Mouse (Mus musculus) heart, adult 2 months (tissue): ENCODE measurements around the gene Camta1. TPM values are rescaled to one million over a fixed set of nuclear protein-coding genes. Genes with fewer than 3 reads are reported as not detected.

Source experiments
- DNase-seq, 2 experiments: peaks; one replicate each; pipeline ENCODE4 v3.0.0; 2021
- H3K27ac ChIP-seq: fragments of 200-600 bp; 2 replicates; pipeline ENCODE4 v1.8.1; 2022
- H3K27me3 ChIP-seq: fragments of 200-500 bp; 2 replicates; pipeline ENCODE4 v1.6.1; 2012; ENCODE audit warnings: mild to moderate bottlenecking, low read length, inconsistent platforms, mixed read lengths; ENCODE audit not compliant: control insufficient read depth, insufficient read depth
- H3K36me3 ChIP-seq: fragments of 200-500 bp; 2 replicates; pipeline ENCODE4 v1.6.1; 2012; ENCODE audit warnings: low read length, inconsistent platforms; ENCODE audit not compliant: control insufficient read depth, insufficient read depth
- H3K4me1 ChIP-seq: fragments of 200-500 bp; 2 replicates; pipeline ENCODE4 v1.6.1; 2011; ENCODE audit warnings: low read length; ENCODE audit not compliant: control insufficient read depth, insufficient read depth
- H3K4me3 ChIP-seq: fragments of 200-600 bp; 2 replicates; pipeline ENCODE4 v1.8.1; 2022
- H3K79me2 ChIP-seq: fragments of 200-500 bp; replicated peaks from 2 replicates; pipeline ENCODE4 v1.6.1; 2012; ENCODE audit warnings: mild to moderate bottlenecking, inconsistent platforms, low read length, moderate library complexity, mixed read lengths; ENCODE audit not compliant: control insufficient read depth, insufficient read depth
- H3K9ac ChIP-seq: fragments of 200-500 bp; 2 replicates; pipeline ENCODE4 v1.6.1; 2012; ENCODE audit warnings: low read depth, mild to moderate bottlenecking, control low read depth, inconsistent platforms, low read length, mixed read lengths
- CTCF ChIP-seq: fragments of 200-600 bp; IDR thresholded peaks from 2 replicates; pipeline ENCODE4 v1.8.1; 2022; ENCODE audit warnings: antibody characterized with exemption, mild to moderate bottlenecking, moderate library complexity
- EP300 ChIP-seq: fragments of 200-500 bp; IDR thresholded peaks from 2 replicates; pipeline ENCODE4 v1.6.1; 2011; ENCODE audit warnings: low read depth, low read length, control low read depth; ENCODE audit not compliant: insufficient read depth
- POLR2A ChIP-seq: fragments of 200-500 bp; IDR thresholded peaks from 2 replicates; pipeline ENCODE4 v1.6.1; 2011; ENCODE audit warnings: mild to moderate bottlenecking, low read depth, low read length, control low read depth; ENCODE audit not compliant: insufficient read depth
- WGBS: fragments of 180-500 bp; shearing (Covaris S2); methylation state at CpG from one replicate; pipeline ENCODE4 v1.1.7; 2018; 5-methylcytosine and 5-hydroxymethylcytosine counted together
- intact Hi-C: fragments of 180-260 bp; cut with DNase I; formaldehyde crosslinking; loops from one replicate; pipeline ENCODE4 v1.15.1; 2025
- polyA plus RNA-seq: library from polyadenylated mRNA; depleted of rRNA; stranded (reverse); fragments of >200 nt; gene quantifications from 2 replicates; pipeline ENCODE4 v1.2.3, GENCODE M21; 2012
- total RNA-seq, 2 experiments: library from RNA; stranded (reverse); gene quantifications; 2 replicates each; pipeline ENCODE4 v1.2.3; 2021

Camta1 gene
- total and polyA plus RNA-seq, 3 experiments: 39.4 to 234 (median 208) TPM

DNA sequence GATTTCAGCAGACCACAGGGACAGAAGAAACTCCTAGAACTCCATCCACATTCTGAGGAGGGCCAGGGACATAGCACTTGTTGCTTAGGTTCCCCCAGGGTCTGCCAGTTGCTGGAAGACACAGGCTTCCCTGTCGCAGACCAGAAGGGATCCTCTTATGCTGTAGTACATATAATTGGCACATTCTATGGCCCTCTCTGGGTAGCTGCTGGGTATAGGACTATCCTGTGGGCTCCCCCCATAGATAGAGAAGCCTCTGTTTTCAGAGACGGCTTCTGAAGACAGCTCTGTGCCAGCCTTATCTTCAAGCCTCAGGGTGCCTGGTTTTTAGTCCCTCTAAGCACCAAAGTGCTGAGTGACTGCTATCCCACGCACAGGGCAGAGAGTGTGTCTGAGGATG lies 690.6 kb downstream of the Camta1 start:
- no peak for DNase-seq
- no peaks in the 10 kb centered on the region for H3K27me3 ChIP-seq
- 67% methylated on average over 3 of the region's 3 CpGs for WGBS
- TF ChIP-seq POLR2A (no peak), EP300 (no peak), CTCF (no peak)
- H3K4me1 ChIP-seq: peaks cover under 1% of the 10 kb centered on the region
- H3K79me2 ChIP-seq: no peaks in the 10 kb centered on the region
- H3K27ac ChIP-seq: no peak overlapping the region
- intact Hi-C loops: no loop called here
- H3K4me3 ChIP-seq: no peak overlapping the region
- H3K36me3 ChIP-seq: no peaks in the 10 kb centered on the region
- no peak overlapping the region for H3K9ac ChIP-seq

DNA sequence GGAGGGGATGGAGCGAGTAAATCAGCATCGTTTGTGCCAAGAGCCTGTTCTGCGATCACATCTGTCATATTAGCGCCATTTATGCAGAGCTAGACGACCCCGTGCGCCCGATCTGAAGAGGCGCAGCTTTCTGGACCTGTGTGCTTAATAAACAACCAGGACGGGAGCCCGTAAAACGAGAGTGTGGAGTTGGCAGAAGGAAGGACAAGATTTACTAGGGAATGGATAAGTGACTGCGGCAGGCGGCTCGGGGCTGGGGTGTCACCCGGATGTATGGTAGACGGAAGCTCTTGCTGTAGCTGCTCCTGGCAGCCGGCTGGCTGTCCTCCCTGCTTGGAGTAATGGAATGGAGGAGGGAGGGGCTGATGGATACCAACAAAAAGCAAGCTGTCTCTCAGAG lies 691.0 kb downstream of the Camta1 start:
- Histone ChIP-seq H3K27ac (no peak overlapping the region), H3K79me2 (no peaks in the 10 kb centered on the region), H3K9ac (no peak overlapping the region), H3K27me3 (no peaks in the 10 kb centered on the region), H3K36me3 (no peaks in the 10 kb centered on the region), H3K4me3 (no peak overlapping the region), H3K4me1 (peaks cover 4% of the 10 kb centered on the region)
- no peak for DNase-seq
- TF ChIP-seq POLR2A (no peak), EP300 (no peak), CTCF (no peak)
- intact Hi-C loops: no loop called here
- WGBS: 62% methylated on average over 18 of the region's 18 CpGs

DNA sequence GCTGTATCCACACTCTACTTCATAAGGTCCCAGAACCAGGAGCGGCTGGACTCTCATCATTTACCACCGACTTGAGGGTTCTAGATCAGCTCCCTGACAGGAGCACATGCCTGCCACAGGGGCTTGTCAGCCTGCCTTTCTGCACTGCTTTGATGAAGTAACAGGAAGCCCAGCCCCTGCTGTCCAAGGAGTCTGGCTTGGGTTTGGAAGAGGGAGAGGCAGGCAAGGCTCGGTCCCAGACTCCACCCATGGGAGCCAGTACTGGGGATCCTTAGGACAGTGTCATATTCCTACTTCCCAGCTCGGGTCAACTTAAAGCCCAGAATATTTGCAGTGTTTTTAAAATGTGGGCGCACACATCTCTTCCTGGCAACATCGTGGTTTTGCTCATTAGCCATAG lies 694.7 kb downstream of the Camta1 start:
- peaks cover 5% of the 10 kb centered on the region for H3K4me1 ChIP-seq
- H3K27ac ChIP-seq: no peak overlapping the region
- intact Hi-C loops: no loop called here
- no peak overlapping the region for H3K9ac ChIP-seq
- H3K36me3 ChIP-seq: no peaks in the 10 kb centered on the region
- TF ChIP-seq POLR2A (no peak), CTCF (no peak), EP300 (no peak)
- WGBS: 69% methylated on average over 6 of the region's 6 CpGs
- H3K4me3 ChIP-seq: no peak overlapping the region
- no peaks in the 10 kb centered on the region for H3K79me2 ChIP-seq
- no peak for DNase-seq
- H3K27me3 ChIP-seq: no peaks in the 10 kb centered on the region

DNA sequence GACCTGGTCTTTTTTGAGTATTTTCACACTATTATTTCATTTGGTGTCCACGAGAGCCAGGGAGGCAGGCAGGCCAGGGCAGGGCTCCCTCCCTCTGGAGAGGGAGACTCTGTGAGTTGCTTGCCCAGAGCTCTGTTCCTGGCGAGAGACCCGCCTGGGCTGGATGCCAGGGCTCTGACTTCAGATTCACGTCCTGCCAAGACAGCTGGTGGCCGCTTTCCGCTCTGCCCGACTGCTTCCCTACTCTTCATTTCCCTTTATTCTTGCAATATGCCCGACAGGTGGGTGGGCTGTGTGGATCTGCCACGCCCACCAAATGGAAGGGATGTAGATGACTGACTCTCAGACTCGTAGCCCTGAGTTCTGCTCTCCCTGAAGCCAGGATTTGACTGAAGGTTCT lies 696.1 kb downstream of the Camta1 start:
- Histone ChIP-seq H3K9ac (no peak overlapping the region), H3K79me2 (no peaks in the 10 kb centered on the region), H3K27ac (no peak overlapping the region), H3K4me3 (no peak overlapping the region), H3K4me1 (peaks cover 5% of the 10 kb centered on the region), H3K36me3 (no peaks in the 10 kb centered on the region), H3K27me3 (no peaks in the 10 kb centered on the region)
- TF ChIP-seq POLR2A (no peak), EP300 (0 out of 2 replicates have a peak, but pooled peaks have one; percentile 26)
- 4% methylated on average over 10 of the region's 10 CpGs for WGBS
- intact Hi-C loops: no loop called here
- peak; percentile 90 to 91 for DNase-seq

DNA sequence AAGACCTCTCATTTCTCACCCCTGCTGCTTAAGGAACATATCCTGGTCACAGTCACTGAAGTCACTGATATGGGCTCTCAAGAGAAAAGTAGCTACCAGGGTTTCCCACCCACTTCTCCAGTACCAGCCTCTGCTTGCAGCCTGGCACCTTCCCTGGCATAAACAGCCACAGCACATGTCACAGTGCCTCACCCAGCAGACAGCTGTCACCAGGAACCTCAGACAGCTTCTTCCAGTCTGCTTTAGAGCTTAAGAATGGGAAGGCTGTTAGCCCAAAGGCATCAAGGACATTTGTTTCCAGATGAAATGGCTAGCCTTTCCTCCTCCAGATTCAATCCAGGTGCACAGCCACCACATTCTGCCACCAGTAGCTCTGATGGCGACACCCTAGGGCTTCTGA lies 697.4 kb downstream of the Camta1 start:
- Histone ChIP-seq H3K4me3 (no peak overlapping the region), H3K4me1 (peaks cover 5% of the 10 kb centered on the region), H3K27ac (no peak overlapping the region), H3K79me2 (no peaks in the 10 kb centered on the region), H3K36me3 (no peaks in the 10 kb centered on the region), H3K9ac (no peak overlapping the region), H3K27me3 (no peaks in the 10 kb centered on the region)
- intact Hi-C loops: no loop called here
- TF ChIP-seq CTCF (no peak), EP300 (no peak), POLR2A (no peak)
- WGBS: 96% methylated on average over 1 of the region's 1 CpGs
- DNase-seq: no peak

DNA sequence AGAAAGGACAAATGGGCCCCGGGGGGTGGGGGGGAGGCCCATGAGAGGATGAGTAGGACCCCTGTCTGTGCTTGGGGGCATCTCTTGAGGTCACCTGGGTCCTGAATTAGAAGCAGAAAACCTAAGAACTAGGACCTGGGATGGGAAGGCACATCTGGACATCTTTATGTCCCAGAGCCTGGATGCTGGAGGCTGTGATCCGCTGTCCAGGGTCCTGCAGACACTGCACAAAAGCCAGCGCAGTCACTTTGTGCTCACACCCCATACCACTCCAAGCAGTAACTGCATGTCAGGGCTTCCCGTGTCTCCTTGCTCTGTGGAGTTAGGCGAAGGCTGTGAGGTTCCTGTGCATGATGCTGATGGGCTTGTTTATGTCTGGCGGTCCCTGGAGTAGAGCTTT lies 699.8 kb downstream of the Camta1 start:
- Histone ChIP-seq H3K4me1 (peaks cover 5% of the 10 kb centered on the region), H3K9ac (no peak overlapping the region), H3K79me2 (no peaks in the 10 kb centered on the region), H3K4me3 (no peak overlapping the region), H3K36me3 (no peaks in the 10 kb centered on the region), H3K27me3 (no peaks in the 10 kb centered on the region), H3K27ac (no peak overlapping the region)
- WGBS: 48% methylated on average over 6 of the region's 6 CpGs
- intact Hi-C loops: no loop called here
- TF ChIP-seq POLR2A (no peak), EP300 (no peak), CTCF (no peak)
- DNase-seq: no peak
